Mouse (Mus musculus) inflammation-experienced regulatory T-cells, adult 6 months (primary cell): ENCODE results near the gene Plpp4. TPM values are rescaled to one million over a fixed set of nuclear protein-coding genes. Genes with fewer than 3 reads are reported as not detected.

Source experiments
- ATAC-seq: one replicate; pipeline ENCODE4 v1.8.0; 2017
- polyA plus RNA-seq, 3 experiments: library from polyadenylated mRNA; unstranded; fragments of 100-300 nt; shearing (Covaris generic); gene quantifications; one replicate each; pipeline ENCODE4 v1.2.1; 2017

The Plpp4 gene
- polyA plus RNA-seq = not detected

- ATAC-seq = no peak
These were observed at the start of gene Plpp4 for GRCm38 (mm10) chr7:129256621-129257373. TSS of gene Plpp4 (plus strand) at chr7:129257031.

GRCm38 (mm10) chr7:129215926-129216543 is 40.8 kb upstream of the Plpp4 start:
- no peak for ATAC-seq

- ATAC-seq = no peak
These were observed 40.2 kb upstream of the Plpp4 start for GRCm38 (mm10) chr7:129216547-129217195.

- no peak for ATAC-seq
These were observed 35.9 kb upstream of the Plpp4 start for GRCm38 (mm10) chr7:129220948-129221347.

DNA sequence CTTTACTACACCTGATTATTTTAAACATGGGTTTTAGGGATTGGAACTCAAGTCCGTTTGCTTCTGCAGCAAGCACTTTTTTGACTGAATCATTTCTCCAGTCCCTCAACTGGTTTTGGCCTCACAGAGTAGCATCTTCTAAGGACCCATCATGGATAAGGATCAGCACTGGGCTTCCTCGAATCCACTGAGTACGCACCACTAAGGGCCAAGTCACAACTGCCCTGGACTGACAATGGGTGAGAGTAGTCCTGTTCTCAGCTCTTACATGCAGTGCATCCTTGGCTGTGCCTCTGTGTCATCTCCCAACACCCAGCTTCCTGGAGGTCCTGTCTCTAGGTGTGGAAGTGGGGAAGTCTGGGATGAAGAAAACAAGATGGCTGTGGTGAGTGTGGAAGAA is 35.2 kb upstream of the Plpp4 start:
- no peak for ATAC-seq

DNA sequence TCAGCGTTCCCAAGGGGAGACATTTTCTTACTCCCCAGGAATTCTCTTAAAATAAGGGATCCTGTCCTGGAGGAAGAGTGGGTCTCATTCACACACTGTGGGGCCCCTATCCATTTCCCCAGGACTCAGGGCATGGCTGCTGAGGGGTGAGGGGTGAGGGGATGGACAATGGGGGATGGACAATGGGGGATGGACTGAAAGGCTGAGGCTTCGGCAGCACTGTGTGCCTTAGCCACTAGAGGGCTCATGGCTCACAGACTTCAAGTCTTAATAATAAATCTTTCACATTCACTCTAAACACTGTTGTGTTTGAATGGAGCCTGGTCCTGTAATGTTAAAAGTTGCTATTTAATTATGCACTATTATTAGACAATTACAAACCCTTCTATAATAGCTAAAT is 21.4 kb upstream of the Plpp4 start:
- ATAC-seq = no peak

DNA sequence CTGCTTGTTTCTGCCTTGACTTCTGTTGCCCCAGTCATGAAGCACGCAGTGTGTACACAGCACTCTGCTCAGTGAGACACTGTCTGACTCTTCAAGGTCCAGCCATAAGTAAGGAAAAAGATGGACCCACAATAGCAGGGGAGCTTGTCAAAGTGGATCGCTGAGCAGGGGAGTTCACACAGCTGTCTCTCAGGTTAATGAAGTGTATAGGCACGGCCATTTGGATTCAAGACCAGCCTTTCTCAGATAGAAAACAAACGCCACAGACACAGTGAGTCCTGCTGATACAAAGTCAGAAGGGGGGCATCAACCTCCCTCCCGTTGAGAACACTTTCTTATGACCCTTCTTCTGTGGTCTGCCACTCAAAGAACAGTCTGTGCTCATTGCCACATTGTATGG is 20.8 kb upstream of the Plpp4 start:
- no peak for ATAC-seq

- no peak for ATAC-seq
These were observed 5.8 kb upstream of the Plpp4 start for GRCm38 (mm10) chr7:129250981-129251380.

DNA sequence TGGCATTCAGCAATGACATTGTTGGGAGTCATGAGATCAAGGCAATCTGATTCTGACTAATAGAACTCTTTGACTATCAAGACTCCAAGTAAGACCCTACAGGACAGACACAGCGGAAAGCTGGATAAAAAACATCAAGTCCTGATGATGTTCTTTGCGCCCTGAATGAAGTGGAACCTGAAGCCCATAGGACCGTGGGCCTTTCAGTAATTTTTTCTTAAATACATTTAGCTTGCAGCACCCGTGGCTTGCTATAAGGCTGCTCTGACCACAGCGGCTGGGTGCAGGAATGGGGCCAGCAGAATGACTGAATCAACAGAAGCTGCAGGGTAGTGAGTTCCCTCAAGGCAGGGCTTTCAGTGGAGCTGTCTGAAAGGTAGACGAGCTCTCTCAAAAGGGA is 3.4 kb upstream of the Plpp4 start:
- no peak for ATAC-seq

DNA sequence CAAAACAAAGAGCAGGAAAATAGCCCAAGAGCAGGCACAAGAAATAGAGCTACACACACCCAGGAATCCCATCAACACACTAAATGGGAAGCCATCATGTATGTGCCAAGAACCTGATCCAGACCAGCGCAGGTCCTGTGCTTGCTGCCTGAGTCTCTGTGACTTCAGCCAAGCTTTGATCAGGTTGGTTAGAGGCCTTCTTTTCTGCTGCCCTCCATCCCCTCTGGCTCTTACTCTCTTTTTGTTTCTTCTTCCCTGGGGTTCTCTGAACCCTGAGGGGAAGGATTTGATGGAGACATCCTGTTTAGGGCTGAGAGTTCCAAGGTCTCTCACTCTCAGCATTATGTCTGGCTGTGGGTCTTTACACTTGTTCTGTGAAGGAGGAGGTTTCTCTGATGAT is 2.7 kb upstream of the Plpp4 start:
- no peak for ATAC-seq

DNA sequence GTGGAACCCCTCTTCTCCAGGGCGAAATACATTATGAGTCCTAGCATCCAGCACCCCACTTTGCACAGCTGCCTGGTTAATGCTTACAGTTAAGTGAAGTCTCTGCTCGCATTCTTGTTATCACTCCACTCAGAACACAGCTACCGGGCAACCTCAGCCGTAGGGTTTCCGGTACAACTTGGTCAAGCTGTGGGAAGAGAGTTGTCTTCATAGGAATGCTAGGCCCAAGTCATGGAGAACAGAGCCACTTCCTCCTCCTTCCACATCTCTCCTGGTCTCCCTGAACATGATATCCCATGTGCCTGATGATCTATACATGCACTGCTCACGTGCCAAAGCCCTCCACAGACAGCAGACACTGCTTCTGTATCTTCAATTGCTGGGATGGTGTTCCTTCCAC is 1.4 kb upstream of the Plpp4 start:
- ATAC-seq = no peak

DNA sequence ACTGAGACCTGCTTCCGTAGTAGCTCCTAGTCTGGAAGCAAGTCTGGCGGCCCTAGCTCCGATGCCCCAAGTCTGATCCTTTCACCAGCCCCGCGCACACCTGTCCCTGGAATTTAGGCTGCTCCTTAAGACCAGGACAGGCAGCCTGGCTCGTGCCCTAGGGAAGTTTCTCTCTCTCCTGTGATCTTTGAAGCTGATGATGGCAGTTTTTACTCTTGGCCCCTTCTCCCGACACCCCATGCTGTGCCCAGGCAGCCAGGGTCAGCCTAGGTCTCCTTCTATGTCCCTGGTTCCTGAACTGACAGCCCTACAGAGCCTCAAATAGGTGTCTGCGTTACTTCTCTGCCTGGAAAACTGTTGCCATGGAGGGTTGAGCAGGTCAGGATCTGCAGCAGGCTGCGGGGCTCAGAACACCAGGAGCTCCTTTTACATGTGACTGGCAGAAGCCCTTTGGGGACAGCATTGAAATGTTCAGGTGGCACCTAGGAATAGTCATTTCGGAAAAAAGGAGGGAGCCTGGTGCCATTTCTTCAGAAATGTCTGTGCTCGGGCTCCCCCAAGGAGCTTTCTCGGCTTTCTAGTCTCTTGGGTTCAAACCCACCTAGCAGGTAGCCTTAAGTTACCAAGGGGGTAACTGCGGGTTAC is 665 bp downstream of the Plpp4 start:
- no peak for ATAC-seq

GRCm38 (mm10) chr7:129258331-129258730 is 1.5 kb downstream of the Plpp4 start:
- no peak for ATAC-seq

DNA sequence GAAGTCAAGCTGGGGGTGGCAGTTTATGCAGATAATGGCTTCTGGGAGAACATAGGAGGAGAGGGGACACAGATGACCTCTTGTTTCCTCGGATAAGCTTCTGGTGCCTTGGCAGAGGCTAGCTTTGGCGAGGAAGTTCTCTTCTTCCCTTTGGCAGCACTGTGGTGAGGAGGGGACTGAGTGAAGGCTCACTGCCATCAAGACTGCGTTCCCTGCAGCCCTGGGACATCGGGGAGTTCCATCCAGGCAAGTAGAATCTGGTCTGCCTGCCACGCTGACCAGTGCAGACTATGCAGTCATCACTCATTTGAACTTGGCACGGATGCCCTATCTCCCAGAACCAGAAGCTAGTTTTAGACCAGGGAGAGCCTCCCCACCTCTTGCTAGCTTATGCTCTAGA is 2.4 kb downstream of the Plpp4 start:
- ATAC-seq = no peak

DNA sequence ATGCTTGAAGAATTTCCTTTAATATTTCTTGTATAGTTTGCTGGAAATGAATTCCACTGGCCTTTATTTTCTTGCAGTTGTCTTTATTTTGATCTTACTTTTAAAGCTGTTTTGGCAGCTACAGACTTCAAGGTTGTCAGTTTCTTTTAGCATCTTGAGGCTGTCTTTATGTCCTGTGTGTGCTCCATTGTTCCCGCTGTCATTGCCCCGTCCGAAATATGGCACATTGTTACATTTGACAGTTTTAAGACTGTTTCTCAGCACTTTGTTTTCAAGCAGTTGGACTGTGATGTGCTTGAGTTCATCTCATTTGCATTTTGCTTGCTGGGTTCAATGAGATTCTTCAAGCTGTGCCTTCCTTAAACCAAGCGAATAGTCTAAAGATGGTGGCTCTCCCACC is 17.0 kb downstream of the Plpp4 start:
- ATAC-seq = no peak

DNA sequence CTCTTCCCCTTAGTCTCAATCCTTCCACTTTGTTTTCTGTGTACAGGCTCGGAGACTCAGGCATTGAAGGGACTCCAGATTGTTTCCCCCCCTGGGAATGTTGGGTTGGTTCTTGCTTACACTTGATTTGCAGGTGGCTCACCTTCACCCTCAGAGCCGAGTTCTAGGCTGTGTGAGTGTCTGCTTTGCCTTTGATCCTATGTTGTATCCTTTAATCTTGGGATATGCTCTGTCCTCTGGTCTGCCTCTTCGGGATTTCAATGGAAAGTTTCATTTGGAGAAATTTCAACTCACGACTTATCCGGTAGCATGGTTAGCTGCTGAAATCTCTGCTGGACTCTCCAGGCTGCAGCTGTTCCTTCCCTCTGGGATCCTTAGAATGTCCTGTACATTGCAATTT is 17.9 kb downstream of the Plpp4 start:
- no peak for ATAC-seq

DNA sequence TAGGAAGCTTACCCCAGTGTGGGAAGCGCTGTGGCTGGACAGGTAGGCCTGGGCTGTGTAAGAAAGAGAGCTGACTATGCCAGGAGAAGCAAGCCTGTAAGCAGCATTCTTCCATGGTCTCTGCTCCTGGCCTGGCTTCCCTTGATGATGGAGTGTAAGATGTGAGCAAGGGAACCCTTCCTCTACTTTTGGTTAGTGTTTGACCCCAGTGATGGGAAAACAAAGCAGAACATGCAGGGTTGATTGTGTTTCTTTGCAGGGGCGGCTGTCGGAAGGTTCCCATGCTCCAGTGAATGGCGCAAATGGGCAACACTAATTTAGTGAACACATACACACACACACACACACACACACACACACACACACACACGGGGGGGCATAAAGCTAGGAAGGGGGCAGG is 20.9 kb downstream of the Plpp4 start:
- no peak for ATAC-seq

GRCm38 (mm10) chr7:129278801-129279200 is 22.0 kb downstream of the Plpp4 start:
- ATAC-seq = no peak

DNA sequence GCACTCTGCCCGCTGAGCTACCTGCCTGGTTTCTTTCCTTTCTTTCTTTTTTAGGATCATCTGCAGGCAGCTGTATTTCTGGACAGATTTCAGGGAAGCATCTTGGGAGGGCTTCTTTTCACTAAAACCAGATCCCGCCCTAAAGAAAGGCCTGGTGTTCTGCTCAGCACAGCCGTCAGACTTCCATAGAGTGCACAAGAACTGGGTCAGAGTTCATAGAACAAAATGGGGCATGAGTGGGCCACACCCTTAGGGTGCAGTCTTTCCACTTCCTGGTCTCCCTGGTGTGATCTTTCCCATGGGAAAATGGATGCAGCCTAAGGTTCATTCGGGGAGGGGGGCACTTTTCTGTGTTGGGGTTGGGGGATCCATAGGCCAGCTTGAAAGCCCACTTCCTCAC is 22.4 kb downstream of the Plpp4 start:
- no peak for ATAC-seq

GRCm38 (mm10) chr7:129281966-129282365 is 25.1 kb downstream of the Plpp4 start:
- ATAC-seq = no peak

- ATAC-seq = no peak
These were observed 28.5 kb downstream of the Plpp4 start for GRCm38 (mm10) chr7:129285186-129285868.

DNA sequence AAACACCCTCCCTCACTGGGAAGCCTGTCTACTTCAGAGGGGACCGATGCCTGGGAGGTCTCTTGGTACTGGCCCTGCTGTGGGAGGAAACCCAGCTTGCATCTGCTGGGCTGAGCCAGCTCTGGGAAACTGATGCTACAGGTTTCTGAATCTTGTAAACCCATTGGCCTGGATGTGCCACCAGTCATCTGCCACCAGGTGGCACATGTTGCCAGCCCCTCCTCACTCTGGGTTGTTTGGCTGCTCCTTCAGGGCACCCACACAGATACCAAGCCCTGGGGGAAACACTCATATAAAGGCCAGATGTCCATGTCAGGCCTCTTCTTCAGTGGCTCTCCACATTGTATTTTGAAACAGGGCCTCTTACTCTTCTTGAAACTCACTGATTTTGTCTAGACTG is 36.4 kb downstream of the Plpp4 start:
- no peak for ATAC-seq

GRCm38 (mm10) chr7:129301622-129302021 is 44.8 kb downstream of the Plpp4 start:
- no peak for ATAC-seq
